Mouse (Mus musculus): ENCODE measurements around the gene Nol6.

DNA sequence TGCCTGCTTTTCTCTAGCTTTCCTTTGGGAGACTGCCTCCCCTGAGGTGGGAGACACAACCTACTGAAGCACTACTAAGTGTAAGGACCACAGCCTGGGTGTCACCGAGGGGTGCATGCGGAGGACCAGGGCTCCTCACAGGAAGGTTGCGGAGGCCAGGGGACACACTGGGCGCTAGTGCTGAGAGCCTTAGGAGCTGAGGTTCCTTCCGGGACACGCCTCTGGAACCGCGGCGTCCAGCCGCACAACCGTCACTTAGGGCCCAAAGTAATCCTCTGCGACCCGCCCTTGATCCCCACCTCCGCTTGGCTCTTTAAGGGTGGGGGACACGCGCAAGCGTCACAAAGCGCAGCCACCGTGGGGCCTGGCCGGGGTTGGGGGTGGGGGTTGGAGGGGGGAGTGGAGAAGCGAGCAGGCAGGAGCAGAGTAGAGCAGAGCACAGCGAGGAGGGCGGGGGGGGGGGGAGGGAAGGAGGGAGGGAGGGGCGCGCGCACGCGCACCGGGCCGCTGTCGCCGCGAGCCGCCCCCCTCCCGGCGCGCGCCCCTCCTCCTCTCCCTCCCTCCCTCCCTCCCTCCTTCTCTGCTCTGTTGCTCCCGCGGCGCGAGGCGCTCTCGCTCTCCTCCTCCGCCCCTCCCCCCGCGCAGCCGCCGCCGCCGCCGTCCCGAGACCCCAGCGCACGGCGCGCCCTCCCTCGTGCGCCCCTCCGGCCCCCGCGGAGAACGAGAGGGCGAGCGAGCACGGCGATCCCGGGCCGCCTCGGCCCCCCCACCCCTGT is 10.9 kb upstream of the Nol6 start:
- TF ChIP-seq CTCF (IDR thresholded peaks at IDR 0.05; ENCODE audit: low read depth) (no peak), EP300 (optimal IDR thresholded peaks at IDR 0.05) (no peak)
